Mouse (Mus musculus): ENCODE measurements around the gene Psen2. TPM values are rescaled to one million over a fixed set of nuclear protein-coding genes. Genes with fewer than 3 reads are reported as not detected.

Gene Psen2
- total and polyA plus RNA-seq, 3 experiments: 11.6 to 30.5 (median 13.1) TPM

GRCm38 (mm10) chr1:180225500-180226220 is 37.6 kb downstream of the Psen2 start:
- TF ChIP-seq POLR2A (IDR thresholded peaks at IDR 0.05; ENCODE audit: insufficient read depth, low read depth, low read length): no peak
- TF ChIP-seq EP300 (IDR thresholded peaks at IDR 0.05; ENCODE audit: insufficient read depth, low read depth, low read length): no peak
- TF ChIP-seq CTCF (IDR thresholded peaks at IDR 0.05): no peak
- H3K27me3 ChIP-seq (ENCODE audit: control insufficient read depth, insufficient read depth, low read length): no peaks in the 10 kb centered on the region
- intact Hi-C loops (cut with DNase I): no loop called here

GRCm38 (mm10) chr1:180222007-180222406 is 41.2 kb downstream of the Psen2 start:
- no peak for DNase-seq
- no peak overlapping the region for H3K4me3 ChIP-seq
- 84% methylated on average over 1 of the region's 1 CpGs for WGBS
- no peak for TF ChIP-seq EP300 (IDR thresholded peaks at IDR 0.05; ENCODE audit: insufficient read depth, low read depth, low read length)
- no peak for TF ChIP-seq POLR2A (IDR thresholded peaks at IDR 0.05; ENCODE audit: insufficient read depth, low read depth, low read length)
- TF ChIP-seq CTCF (IDR thresholded peaks at IDR 0.05): no peak
- H3K4me1 ChIP-seq (ENCODE audit: control insufficient read depth, insufficient read depth, low read length): no peaks in the 10 kb centered on the region
- H3K36me3 ChIP-seq (ENCODE audit: control insufficient read depth, insufficient read depth, low read length): no peaks in the 10 kb centered on the region
- H3K27me3 ChIP-seq (ENCODE audit: control insufficient read depth, insufficient read depth, low read length): no peaks in the 10 kb centered on the region
- H3K9ac ChIP-seq (ENCODE audit: low read depth, low read length): no peak overlapping the region
- intact Hi-C loops (cut with DNase I): no loop called here
- H3K79me2 ChIP-seq (replicated peaks; ENCODE audit: control insufficient read depth, insufficient read depth, low read length): no peaks in the 10 kb centered on the region
- no peak overlapping the region for H3K27ac ChIP-seq

More at GRCm38 (mm10) chr1:180225500-180226220, 37.6 kb downstream of the Psen2 start:
- Histone ChIP-seq H3K36me3 (ENCODE audit: control insufficient read depth, insufficient read depth, low read length) (no peaks in the 10 kb centered on the region), H3K4me3 (peak overlapping the region; percentile 37), H3K9ac (ENCODE audit: low read depth, low read length) (peak overlapping the region; percentile 4; the same call in 1 of the 2 replicates), H3K4me1 (ENCODE audit: control insufficient read depth, insufficient read depth, low read length) (no peaks in the 10 kb centered on the region), H3K79me2 (replicated peaks; ENCODE audit: control insufficient read depth, insufficient read depth, low read length) (no peaks in the 10 kb centered on the region), H3K27ac (peak overlapping the region; percentile 51; the same call in 1 of the 2 replicates)
- WGBS: 23% methylated on average over 21 of the region's 21 CpGs
- peak; percentile 56 to 69 for DNase-seq

DNA sequence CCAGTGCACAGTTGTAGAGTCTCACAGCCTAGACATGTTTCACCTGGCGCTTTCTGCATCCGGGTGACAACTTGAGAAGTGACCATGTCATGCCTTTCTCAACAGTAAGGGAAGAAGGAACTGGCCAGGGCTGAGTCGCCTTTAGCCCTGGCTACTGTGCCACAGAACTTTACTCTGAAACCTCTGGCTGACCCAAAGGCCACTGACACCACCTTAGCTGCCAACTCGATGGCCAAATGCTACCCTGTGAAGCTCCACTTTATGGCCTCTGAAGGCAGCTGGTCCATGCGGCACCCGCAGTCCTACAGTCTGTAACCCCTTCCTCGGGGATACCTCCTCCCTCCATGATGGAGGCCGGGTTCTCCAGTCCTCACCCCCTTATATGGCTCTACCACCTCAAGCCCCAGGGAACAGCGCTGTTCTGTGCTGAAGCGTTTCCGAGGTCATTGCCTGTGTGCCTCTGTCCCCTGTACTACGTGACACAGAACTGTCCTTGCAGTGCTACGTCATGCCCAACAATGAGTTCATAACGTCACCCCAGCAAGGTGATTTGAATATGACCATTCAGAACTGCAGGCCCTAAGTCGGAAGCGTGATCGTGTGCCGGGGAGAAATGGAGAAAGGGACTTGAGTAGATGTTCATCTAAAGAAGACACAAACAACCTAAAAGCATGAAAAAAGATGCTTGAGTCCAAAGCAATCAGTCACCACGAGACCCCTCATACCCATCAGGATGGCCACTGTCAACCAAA is 42.3 kb downstream of the Psen2 start:
- no peak for DNase-seq
- 92% methylated on average over 19 of the region's 19 CpGs for WGBS
- intact Hi-C loops (cut with DNase I): no loop called here

DNA sequence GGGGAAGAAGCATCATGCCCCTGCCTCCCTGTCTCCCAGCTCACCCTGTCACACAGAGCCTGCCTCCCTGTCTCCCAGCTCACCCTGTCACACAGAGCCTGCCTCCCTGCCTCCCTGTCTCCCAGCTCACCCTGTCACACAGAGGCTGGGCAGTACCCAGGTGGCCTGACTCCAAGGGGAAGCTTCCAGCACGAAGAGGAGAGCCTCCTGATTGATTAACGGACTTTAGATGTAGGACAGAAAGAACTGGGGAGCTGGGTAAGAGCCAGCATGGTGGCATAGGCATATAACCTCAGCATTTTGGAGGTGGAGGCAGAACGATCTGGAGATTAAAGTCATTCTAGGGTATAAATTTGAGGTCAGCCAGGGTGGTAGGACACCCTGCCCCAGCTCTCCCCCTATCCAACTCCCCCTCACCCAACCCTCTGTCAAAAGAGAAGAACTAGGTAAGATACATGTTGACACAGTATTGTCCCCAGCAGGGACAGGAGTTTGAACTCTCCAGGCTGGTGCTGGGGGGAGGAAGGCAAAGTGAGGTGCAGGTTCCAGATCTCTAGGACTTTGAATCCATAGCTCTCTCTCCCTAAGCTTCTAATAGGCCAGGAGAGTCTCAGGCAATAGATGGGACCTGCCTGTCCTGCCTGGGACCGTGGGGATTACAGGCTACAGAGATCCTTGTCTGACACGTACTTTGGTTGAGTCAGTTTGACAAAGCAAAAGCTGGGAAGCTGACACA is 46.5 kb downstream of the Psen2 start:
- no peak for TF ChIP-seq CTCF (IDR thresholded peaks at IDR 0.05)
- no peak for TF ChIP-seq POLR2A (IDR thresholded peaks at IDR 0.05; ENCODE audit: insufficient read depth, low read depth, low read length)
- TF ChIP-seq EP300 (IDR thresholded peaks at IDR 0.05; ENCODE audit: insufficient read depth, low read depth, low read length): no peak
- 56% methylated on average over 5 of the region's 5 CpGs for WGBS
- Histone ChIP-seq H3K4me3 (no peak overlapping the region), H3K9ac (ENCODE audit: low read depth, low read length) (no peak overlapping the region), H3K4me1 (ENCODE audit: control insufficient read depth, insufficient read depth, low read length) (no peaks in the 10 kb centered on the region), H3K27ac (no peak overlapping the region), H3K36me3 (ENCODE audit: control insufficient read depth, insufficient read depth, low read length) (no peaks in the 10 kb centered on the region), H3K27me3 (ENCODE audit: control insufficient read depth, insufficient read depth, low read length) (no peaks in the 10 kb centered on the region), H3K79me2 (replicated peaks; ENCODE audit: control insufficient read depth, insufficient read depth, low read length) (no peaks in the 10 kb centered on the region)
- intact Hi-C loops (cut with DNase I): loop anchor here (10.0 kb wide), 1 partner anchor 212 kb away; no protein-coding TSS in a partner anchor
- DNase-seq: no peak

More for the DNA sequence above, 42.3 kb downstream of the Psen2 start:
- no peaks in the 10 kb centered on the region for H3K4me1 ChIP-seq (ENCODE audit: control insufficient read depth, insufficient read depth, low read length)
- TF ChIP-seq POLR2A (IDR thresholded peaks at IDR 0.05; ENCODE audit: insufficient read depth, low read depth, low read length) (no peak), EP300 (IDR thresholded peaks at IDR 0.05; ENCODE audit: insufficient read depth, low read depth, low read length) (no peak), CTCF (IDR thresholded peaks at IDR 0.05) (no peak)
- H3K79me2 ChIP-seq (replicated peaks; ENCODE audit: control insufficient read depth, insufficient read depth, low read length): no peaks in the 10 kb centered on the region
- no peak overlapping the region for H3K9ac ChIP-seq (ENCODE audit: low read depth, low read length)
- no peak overlapping the region for H3K4me3 ChIP-seq
- H3K36me3 ChIP-seq (ENCODE audit: control insufficient read depth, insufficient read depth, low read length): no peaks in the 10 kb centered on the region
- H3K27me3 ChIP-seq (ENCODE audit: control insufficient read depth, insufficient read depth, low read length): no peaks in the 10 kb centered on the region
- H3K27ac ChIP-seq: no peak overlapping the region

DNA sequence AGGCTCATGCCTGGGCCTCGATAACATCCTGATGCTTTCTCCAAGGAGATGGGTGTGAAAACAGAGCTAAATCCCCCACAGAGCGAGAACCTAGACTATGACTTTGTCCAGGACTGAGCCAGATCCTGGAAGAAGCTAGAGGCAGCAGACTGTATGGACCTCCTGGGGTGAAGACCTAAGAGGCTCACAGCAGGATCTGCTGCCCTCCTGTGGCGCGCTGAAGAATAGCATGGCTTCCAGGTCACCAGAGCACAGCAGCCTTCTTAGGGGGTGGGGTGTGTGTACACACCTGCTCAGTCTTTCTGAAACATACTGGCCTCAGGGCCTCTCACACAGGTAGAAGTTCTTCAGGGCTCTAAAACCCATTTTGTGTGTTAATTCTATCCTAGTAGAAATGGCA is 48.2 kb downstream of the Psen2 start:
- TF ChIP-seq CTCF (IDR thresholded peaks at IDR 0.05) (no peak; the same call in 1 of the 2 replicates), POLR2A (IDR thresholded peaks at IDR 0.05; ENCODE audit: insufficient read depth, low read depth, low read length) (no peak), EP300 (IDR thresholded peaks at IDR 0.05; ENCODE audit: insufficient read depth, low read depth, low read length) (peak; percentile 92)
- DNase-seq: peak; percentile 71 to 77
- Histone ChIP-seq H3K27me3 (ENCODE audit: control insufficient read depth, insufficient read depth, low read length) (no peaks in the 10 kb centered on the region), H3K4me1 (ENCODE audit: control insufficient read depth, insufficient read depth, low read length) (no peaks in the 10 kb centered on the region; the same call in 1 of the 2 replicates), H3K79me2 (replicated peaks; ENCODE audit: control insufficient read depth, insufficient read depth, low read length) (no peaks in the 10 kb centered on the region), H3K36me3 (ENCODE audit: control insufficient read depth, insufficient read depth, low read length) (no peaks in the 10 kb centered on the region), H3K9ac (ENCODE audit: low read depth, low read length) (no peak overlapping the region), H3K4me3 (no peak overlapping the region), H3K27ac (no peak overlapping the region)
- intact Hi-C loops (cut with DNase I): loop anchor here (1.0 to 10.0 kb wide), 2 partner anchors 40 to 210 kb away; no protein-coding TSS in a partner anchor
- WGBS: 14% methylated on average over 4 of the region's 4 CpGs

Measured in heart, adult 2 months (tissue).